Mouse (Mus musculus) G1E (cell line): ENCODE measurements around the gene Atad1. TPM values are rescaled to one million over a fixed set of nuclear protein-coding genes. Genes with fewer than 3 reads are reported as not detected.

Experiments
- ATAC-seq: 2 replicates; pipeline ENCODE4 v1.8.0; 2016; ENCODE audit warnings: mild to moderate bottlenecking; ENCODE audit not compliant: insufficient number of reproducible peaks, poor library complexity, low FRiP score, severe bottlenecking; ENCODE audit errors: extremely low read depth
- DNase-seq: peaks from one replicate; pipeline ENCODE4 v3.0.0; 2012; ENCODE audit warnings: low spot score
- H3K27me3 ChIP-seq: 2 replicates; pipeline ENCODE4 v1.6.1; 2012; ENCODE audit warnings: mild to moderate bottlenecking, low read length, inconsistent platforms; ENCODE audit not compliant: insufficient read depth
- H3K36me3 ChIP-seq: replicated peaks from 2 replicates; pipeline ENCODE3; 2012; ENCODE audit warnings: mild to moderate bottlenecking, inconsistent platforms
- H3K4me1 ChIP-seq: 2 replicates; pipeline ENCODE4 v1.6.1; 2012; ENCODE audit warnings: low read depth, low read length, inconsistent platforms, mixed read lengths; ENCODE audit not compliant: insufficient read depth
- H3K4me3 ChIP-seq: 2 replicates; pipeline ENCODE4 v1.5.1; 2012; ENCODE audit warnings: low read depth, mild to moderate bottlenecking, inconsistent platforms, low read length, moderate library complexity, mixed read lengths
- H3K9me3 ChIP-seq: replicated peaks from 2 replicates; pipeline ENCODE4 v1.6.1; 2012; ENCODE audit warnings: inconsistent platforms
- CTCF ChIP-seq: IDR thresholded peaks from 2 replicates; pipeline ENCODE4 v1.5.1; 2012; ENCODE audit warnings: low read depth, low read length, inconsistent platforms, mixed read lengths
- GATA1 ChIP-seq: IDR thresholded peaks from 2 replicates; pipeline ENCODE4 v1.6.1; 2012; ENCODE audit warnings: borderline replicate concordance, low read length, inconsistent platforms, mixed read lengths
- GATA2 ChIP-seq: IDR thresholded peaks from 2 replicates; pipeline ENCODE4 v1.6.1; 2012; ENCODE audit warnings: low read depth, low read length, inconsistent platforms, borderline replicate concordance
- POLR2AphosphoS5 ChIP-seq: IDR thresholded peaks from 2 replicates; pipeline ENCODE4 v1.6.1; 2012; ENCODE audit warnings: low read depth, low read length, inconsistent platforms; ENCODE audit not compliant: insufficient replicate concordance
- TAL1 ChIP-seq: conservative IDR thresholded peaks from 2 replicates; pipeline ENCODE4 v1.6.1; 2012; ENCODE audit warnings: low read depth, low read length, inconsistent platforms, mixed read lengths
- polyA plus RNA-seq: library from polyadenylated mRNA; stranded (reverse); fragments of >175 nt; gene quantifications from 2 replicates; pipeline ENCODE4 v1.2.3, GENCODE M21; 2012
- total RNA-seq, 2 experiments: library from RNA; stranded (forward) in 1 of 2; stranded (reverse) in 1 of 2; fragments of 200-1000 nt in 1 of 2; fragments of >200 nt in 1 of 2; fragmentation: Nextera tagmentation in 1 of 2; gene quantifications; 2 replicates each; pipeline ENCODE4 v1.2.3; 2014 to 2017

Gene Atad1
- total and polyA plus RNA-seq, 3 experiments: 2.3 to 102 (median 69.8) TPM

- peaks cover 27% of the 10 kb centered on the region for H3K4me1 ChIP-seq
- peaks cover 29% of the 10 kb centered on the region for H3K36me3 ChIP-seq
- H3K27me3 ChIP-seq: no peaks in the 10 kb centered on the region
- H3K9me3 ChIP-seq: no peaks in the 10 kb centered on the region
- no peak for TF ChIP-seq GATA1
- TF ChIP-seq POLR2AphosphoS5: no peak
- TF ChIP-seq GATA2: no peak
- TF ChIP-seq TAL1: no peak
- TF ChIP-seq CTCF: no peak
- DNase-seq (no peak), ATAC-seq (no peak)
- H3K4me3 ChIP-seq: no peak overlapping the region
Observed at GRCm38 (mm10) chr19:32761162-32761561, 21.6 kb upstream of the Atad1 start.

DNA sequence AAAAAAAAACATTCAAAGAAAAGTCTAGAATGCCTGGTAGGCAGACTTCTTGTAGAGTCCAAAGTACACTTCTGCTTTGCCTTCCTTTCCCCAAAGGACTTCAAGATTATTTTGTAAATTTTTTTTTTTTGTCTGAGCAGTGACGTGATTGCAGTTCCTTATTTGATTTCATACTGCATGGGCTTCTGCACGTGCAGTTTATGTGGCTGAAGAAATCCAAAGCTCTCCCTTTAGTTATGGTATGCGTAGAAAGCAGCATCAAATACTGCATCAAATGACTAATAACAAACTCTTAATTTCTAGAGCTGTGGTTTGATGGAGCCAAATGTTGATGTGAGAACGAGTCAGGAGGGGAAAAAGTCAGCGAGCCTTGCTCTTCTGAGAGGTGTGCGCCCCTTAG lies 20.9 kb upstream of the Atad1 start:
- Histone ChIP-seq H3K4me3 (peak overlapping the region; percentile 45; the same call in 1 of the 2 replicates), H3K9me3 (no peaks in the 10 kb centered on the region), H3K4me1 (peaks cover 30% of the 10 kb centered on the region), H3K36me3 (peaks cover 24% of the 10 kb centered on the region), H3K27me3 (no peaks in the 10 kb centered on the region)
- TF ChIP-seq POLR2AphosphoS5 (no peak), GATA1 (no peak), TAL1 (no peak), CTCF (no peak), GATA2 (no peak)
- DNase-seq (no peak), ATAC-seq (no peak)

DNA sequence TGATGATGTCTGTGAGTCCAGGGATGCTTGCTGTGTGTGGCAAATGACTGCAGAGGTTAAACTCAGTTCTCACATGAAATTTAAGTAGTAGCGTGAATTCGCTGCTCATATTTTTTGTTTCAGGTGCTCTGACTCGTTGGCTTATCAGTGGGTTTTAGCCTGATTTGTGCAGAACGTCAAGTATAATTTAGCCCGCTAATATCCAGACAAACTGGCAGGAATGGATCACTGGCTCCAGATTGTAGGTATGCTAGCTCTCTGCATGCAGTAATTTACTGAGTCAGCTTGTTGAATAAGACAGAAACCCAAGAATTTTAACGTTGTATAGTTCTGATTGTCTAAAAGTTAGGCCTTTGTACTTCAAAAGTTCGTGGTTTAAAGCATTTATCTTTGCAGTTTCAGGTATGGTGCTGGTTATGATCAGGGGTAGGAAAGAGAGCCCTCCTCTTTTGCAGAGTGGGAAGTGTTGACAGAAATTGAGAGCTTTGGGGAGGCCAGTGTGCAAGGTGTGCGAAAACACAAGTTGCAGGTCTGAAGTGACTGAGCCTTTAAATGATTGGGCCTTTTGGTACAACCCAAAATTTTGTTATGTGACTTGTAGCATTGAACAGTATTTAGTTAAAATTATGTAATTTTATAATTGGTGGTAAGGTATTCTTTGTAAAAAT lies 19.9 kb upstream of the Atad1 start:
- no peak for ATAC-seq

GRCm38 (mm10) chr19:32758793-32759161 lies 19.2 kb upstream of the Atad1 start:
- H3K9me3 ChIP-seq: no peaks in the 10 kb centered on the region
- peak overlapping the region; percentile 89 for H3K4me3 ChIP-seq
- H3K4me1 ChIP-seq: peaks cover 35% of the 10 kb centered on the region
- no peaks in the 10 kb centered on the region for H3K27me3 ChIP-seq
- H3K36me3 ChIP-seq: peaks cover 12% of the 10 kb centered on the region
- no peak for ATAC-seq
- TF ChIP-seq GATA2: no peak
- TF ChIP-seq CTCF: no peak
- no peak for TF ChIP-seq TAL1
- no peak for TF ChIP-seq GATA1
- no peak for TF ChIP-seq POLR2AphosphoS5
- no peak for DNase-seq

More for the DNA sequence above, 19.9 kb upstream of the Atad1 start:
- TF ChIP-seq GATA1 (no peak), CTCF (no peak)
- Histone ChIP-seq H3K4me3 (peak overlapping the region; percentile 89), H3K36me3 (peaks cover 18% of the 10 kb centered on the region), H3K27me3 (no peaks in the 10 kb centered on the region), H3K4me1 (peaks cover 36% of the 10 kb centered on the region), H3K9me3 (no peaks in the 10 kb centered on the region)
- no peak for DNase-seq

GRCm38 (mm10) chr19:32757831-32758792 lies 18.5 kb upstream of the Atad1 start:
- ATAC-seq: no peak
- H3K27me3 ChIP-seq: no peaks in the 10 kb centered on the region
- no peaks in the 10 kb centered on the region for H3K9me3 ChIP-seq
- TF ChIP-seq POLR2AphosphoS5: no peak
- TF ChIP-seq GATA2: no peak
- TF ChIP-seq TAL1: no peak
- TF ChIP-seq CTCF: no peak
- TF ChIP-seq GATA1: no peak
- DNase-seq: no peak
- H3K4me3 ChIP-seq: peak overlapping the region; percentile 89
- H3K36me3 ChIP-seq: peaks cover 6% of the 10 kb centered on the region
- H3K4me1 ChIP-seq: peaks cover 34% of the 10 kb centered on the region

DNA sequence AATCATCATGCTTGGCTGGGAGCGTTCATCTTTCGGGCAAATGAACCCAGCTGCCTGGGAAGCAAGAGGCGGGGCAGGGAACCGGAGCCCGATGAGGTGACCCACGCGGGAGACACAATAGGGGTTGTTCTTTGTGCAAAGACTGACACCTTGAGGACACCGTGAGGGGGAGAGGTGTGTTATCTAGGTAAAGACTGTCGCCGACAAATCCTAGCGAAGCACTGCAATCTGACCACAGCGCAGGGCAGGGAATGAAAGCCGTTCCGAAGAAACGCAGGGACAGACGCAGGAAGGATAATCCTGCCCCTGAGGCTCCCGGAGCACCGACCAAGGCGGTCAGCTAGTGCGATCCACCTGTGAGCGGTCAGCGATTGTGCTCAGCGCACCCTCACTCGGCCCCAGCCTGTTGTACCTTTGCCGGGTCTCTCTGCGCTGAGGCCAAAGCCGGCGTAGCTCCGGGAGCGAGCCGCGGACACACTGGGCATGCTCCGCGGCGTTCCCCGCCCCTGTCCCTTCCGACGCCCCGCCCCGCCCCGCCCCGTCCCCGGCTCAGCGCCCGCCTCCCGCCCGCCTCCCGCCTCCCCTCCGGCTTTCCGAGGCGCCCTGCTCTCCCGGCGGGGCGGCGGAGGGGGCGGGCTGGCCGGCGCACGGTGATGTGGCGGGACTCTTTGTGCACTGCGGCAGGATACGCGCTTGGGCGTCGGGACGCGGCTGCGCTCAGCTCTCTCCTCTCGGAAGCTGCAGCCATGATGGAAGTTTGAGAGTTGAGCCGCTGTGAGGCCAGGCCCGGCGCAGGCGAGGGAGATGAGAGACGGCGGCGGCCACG lies 17.5 kb upstream of the Atad1 start, which contains the start of gene Pten:
Gene Pten (plus strand): TSS at position 598 of the 826 bp plus-strand sequence.
- Histone ChIP-seq H3K9me3 (no peaks in the 10 kb centered on the region), H3K4me1 (peaks cover 31% of the 10 kb centered on the region), H3K27me3 (no peaks in the 10 kb centered on the region), H3K4me3 (peak within 1 kb of the TSS; percentile 89), H3K36me3 (peaks cover 6% of the 10 kb centered on the region)
- TF ChIP-seq POLR2AphosphoS5 (no peak), TAL1 (no peak), CTCF (no peak), GATA2 (no peak), GATA1 (no peak)
- DNase-seq (peak; percentile 81), ATAC-seq (peak; percentile 52)
